Mouse (Mus musculus) cerebellum, adult (tissue): ENCODE data around the gene Appl2.
"Not testable (repeated sequence)": the region's sequence is repeated elsewhere in the genome, so short reads cannot be mapped to it uniquely, and the experiment has no call there.

Source experiments
- ATAC-seq: cut with Nextera tagmentation; 2 replicates; pipeline ENCODE4 v1.9.2; 2017; ENCODE audit warnings: mild to moderate bottlenecking, moderate library complexity, mixed read lengths; ENCODE audit not compliant: insufficient number of reproducible peaks, low FRiP score, low TSS enrichment

The Appl2 gene

GRCm38 (mm10) chr10:83648131-83649020 lies at the start of gene Appl2:
Gene Appl2, minus strand, starts transcription at chr10:83648738.
- peak; percentile 87 for ATAC-seq

DNA sequence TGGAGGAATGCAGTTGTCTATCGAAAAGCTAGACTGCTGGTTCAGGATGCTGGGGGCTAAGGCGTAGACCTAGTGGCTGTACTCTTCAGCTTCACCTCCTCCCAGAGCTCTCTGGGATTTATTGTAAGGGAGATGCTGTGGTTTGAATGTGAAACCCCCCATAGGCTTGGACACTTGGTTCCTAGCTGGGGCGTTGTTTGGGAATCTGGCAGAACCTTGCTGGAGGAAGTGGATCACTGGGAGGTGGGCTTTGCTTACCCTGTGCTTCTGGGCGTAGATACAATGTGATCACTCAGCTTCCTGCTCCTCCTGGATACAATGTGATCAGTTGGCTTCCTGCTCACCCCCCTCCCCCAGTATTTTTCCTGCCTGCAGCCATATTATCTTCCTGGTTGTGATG lies 47.7 kb upstream of the Appl2 start:
- ATAC-seq = no peak

- no peak for ATAC-seq
Observed at GRCm38 (mm10) chr10:83692175-83692895, 43.8 kb upstream of the Appl2 start.

- ATAC-seq = no peak
Observed at GRCm38 (mm10) chr10:83688215-83688614, 39.7 kb upstream of the Appl2 start.

GRCm38 (mm10) chr10:83681334-83681733 lies 32.8 kb upstream of the Appl2 start:
- ATAC-seq = no peak

GRCm38 (mm10) chr10:83666556-83666955 lies 18.0 kb upstream of the Appl2 start:
- no peak for ATAC-seq

DNA sequence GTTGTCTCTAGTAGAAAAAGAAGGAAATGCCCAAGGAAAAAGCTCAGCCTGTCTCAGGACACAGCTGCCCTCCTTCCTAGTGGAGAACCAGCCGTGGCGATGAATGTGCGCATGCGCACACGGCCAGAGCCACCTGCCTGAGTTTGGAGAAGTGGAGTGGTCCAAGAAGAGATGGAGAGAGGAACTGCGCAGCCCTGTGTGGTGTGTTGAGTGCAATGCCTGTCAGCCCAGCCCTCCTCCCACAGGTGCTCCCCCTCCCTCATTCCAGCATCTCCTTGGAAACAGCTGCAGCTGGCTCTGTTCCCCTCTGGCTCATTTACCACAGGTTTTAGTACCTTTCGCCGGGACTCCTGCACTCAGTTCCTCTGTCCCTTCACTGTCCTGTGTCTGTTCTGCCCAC lies 13.4 kb upstream of the Appl2 start:
- ATAC-seq = no peak

GRCm38 (mm10) chr10:83660605-83661004 lies 12.1 kb upstream of the Appl2 start:
- no peak for ATAC-seq

DNA sequence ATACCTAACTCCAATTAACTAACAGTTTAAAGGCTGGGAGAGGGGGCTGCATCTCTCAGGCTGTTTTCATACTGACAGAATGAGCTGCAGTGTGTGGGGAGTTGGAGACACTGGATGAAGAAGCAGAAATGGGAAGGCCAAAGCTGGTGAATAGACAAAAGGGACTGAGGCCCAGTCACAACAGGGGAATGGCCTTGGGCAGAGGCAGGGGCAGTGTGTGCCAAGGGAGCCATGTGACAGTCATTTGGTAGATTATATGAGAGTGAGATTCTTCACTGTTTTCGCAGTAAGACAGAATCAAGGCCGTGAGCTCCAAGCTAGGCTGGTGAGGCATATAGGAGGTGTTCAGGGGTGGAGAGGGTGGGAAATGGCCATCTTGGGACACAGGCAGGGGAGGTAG lies 6.1 kb upstream of the Appl2 start:
- no peak for ATAC-seq

GRCm38 (mm10) chr10:83652205-83652866 lies 3.8 kb upstream of the Appl2 start:
- not testable (repeated sequence) for ATAC-seq

- ATAC-seq = no peak
Observed at GRCm38 (mm10) chr10:83649037-83649436, 499 bp upstream of the Appl2 start.

DNA sequence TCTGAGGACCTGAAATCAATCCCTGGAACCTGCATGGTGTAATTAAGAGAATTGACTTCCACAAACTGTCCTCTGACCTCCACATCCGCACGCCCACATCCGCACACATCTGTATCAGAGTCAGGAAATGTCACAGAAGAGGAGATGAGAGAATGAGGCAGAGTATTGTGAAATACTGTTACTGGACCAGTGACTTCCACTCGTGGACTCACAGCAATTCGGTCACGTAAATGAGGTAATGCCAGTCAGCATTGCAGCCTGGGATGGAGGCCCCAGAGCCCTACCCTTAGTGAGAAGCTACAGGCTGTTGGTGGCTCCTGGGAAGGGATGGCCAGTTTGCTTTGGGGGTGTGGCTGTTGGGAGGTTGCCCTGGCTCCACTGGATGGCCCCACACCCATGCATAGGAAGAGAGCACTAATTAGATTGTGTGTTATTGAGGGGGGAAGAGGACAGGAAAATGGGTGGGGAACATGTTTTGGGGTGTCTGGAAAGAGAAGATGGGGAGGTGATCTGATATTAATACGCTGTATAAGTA lies 2.1 kb downstream of the Appl2 start:
- ATAC-seq = no peak

DNA sequence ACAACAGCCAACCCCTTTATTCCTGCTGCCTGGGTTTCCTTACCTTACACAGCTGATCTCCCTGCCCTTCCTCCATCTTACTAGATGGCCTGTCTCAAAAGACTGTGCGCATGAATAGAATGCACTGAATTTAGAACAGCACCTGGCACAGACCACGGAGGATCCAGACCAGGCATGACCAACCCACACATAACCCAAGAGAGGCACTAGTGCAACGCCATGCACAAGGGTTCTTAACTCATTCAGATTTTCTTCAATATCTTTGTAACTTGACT lies 2.9 kb downstream of the Appl2 start:
- ATAC-seq = no peak

- ATAC-seq = no peak
Observed at GRCm38 (mm10) chr10:83644865-83645715, 3.4 kb downstream of the Appl2 start.

GRCm38 (mm10) chr10:83644167-83644566 lies 4.4 kb downstream of the Appl2 start:
- ATAC-seq = no peak

DNA sequence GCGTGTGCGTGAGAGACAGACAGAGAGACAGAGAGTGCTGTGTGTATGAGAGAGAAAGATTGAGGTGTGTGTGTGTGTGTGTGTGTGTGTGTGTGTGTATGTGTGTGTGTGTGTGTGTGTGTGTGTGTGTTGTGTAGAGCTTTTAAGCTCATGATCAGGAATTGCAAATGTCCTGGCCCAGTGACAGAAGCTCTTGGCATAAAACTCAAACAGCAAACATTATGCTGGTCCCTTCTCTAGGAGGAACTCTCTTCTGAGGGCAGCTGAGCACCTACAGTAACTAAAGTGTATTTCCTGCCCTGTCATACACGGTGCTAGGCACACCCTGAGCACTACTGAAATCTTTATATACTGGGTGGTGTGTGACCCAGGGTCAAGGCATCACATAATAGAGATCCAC lies 6.9 kb downstream of the Appl2 start:
- no peak for ATAC-seq

GRCm38 (mm10) chr10:83639881-83640386 lies 8.6 kb downstream of the Appl2 start:
- ATAC-seq = no peak

GRCm38 (mm10) chr10:83637295-83637694 lies 11.2 kb downstream of the Appl2 start:
- no peak for ATAC-seq

GRCm38 (mm10) chr10:83636191-83636590 lies 12.3 kb downstream of the Appl2 start:
- no peak for ATAC-seq

DNA sequence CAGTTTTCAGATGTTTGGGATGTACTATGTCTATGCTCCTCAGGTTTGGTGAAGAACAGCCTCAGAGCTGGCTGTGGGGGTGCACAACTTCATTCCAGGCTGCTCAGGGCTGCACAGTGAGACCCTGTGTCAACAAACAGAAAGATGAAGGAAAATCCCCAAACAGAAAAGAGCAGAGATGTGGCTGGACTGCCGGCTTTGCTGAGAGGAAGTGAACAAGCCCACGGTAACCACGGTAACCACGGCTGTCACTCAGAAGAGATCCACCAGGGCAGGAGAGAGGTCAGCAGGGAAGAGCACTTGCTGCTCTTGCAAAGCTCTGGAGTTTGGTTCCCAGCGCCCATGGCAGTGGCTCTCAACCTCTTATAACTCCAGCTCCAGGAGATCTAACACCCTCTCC lies 14.1 kb downstream of the Appl2 start:
- ATAC-seq = no peak
